8 mouse cellular contexts compared by ENCODE assay signal in the genomic region with DNA sequence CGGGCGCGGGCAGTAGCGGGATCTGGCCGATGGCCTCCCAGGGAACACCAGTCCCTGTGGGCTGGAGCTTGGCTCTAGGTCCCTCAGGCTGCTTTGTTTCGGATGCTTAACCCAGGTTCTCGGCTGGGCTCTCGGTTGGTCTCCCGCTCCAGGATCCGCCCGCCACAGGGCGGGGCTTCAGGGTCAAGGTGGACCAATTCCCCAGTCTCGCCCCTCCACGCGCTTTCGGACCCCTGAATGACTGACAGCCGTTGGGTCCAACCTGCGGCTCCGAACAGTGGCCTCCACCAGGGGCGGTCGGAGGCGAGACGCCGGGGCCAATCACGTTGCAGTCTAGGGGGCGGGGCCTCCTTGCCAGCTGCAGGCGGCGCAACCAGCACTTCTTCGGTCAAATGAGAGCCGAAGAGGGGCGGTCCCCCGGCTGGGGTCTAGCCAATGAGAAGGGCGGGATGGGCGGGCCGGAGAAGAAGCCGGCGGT. TPM values are rescaled to one million over a fixed set of nuclear protein-coding genes. Genes with fewer than 3 reads are reported as not detected.
A peak's percentile ranks its signal among the peaks of the same experiment; 100 is the strongest.
DNase-seq lines count a peak whose midpoint lies in the region; ATAC-seq lines count a peak whose summit lies in the region.

No protein-coding gene starts in this region.

- DNase-seq in adrenal gland, adult 18-20 months (ENCODE audit: low spot score in 2 of 2), result peak; percentile 97
- peak; percentile 100 for DNase-seq in embryo, embryonic 11 days
- DNase-seq in gastrocnemius, postnatal 25 days, result peak; percentile 100
- peak; percentile 98 for DNase-seq in intestine, embryonic 14.5 days (ENCODE audit: low spot score)
- peak; percentile 99 for DNase-seq in left cerebral cortex, postnatal 14 days (ENCODE audit: low spot score in 2 of 2)
- DNase-seq in mesoderm, embryonic 11.5 days (ENCODE audit: low read depth, low spot score), result peak; percentile 99
- DNase-seq in right cerebral cortex, postnatal 36 days (ENCODE audit: low spot score in 2 of 2), result peak; percentile 100
- DNase-seq in yolk sac, embryonic 10.5 days (ENCODE audit: low spot score), result peak; percentile 99

- H3K9me3 ChIP-seq in intestine, embryonic 14.5 days (ENCODE audit: control insufficient read depth, low read length), result no peaks in the 10 kb centered on the region

- peaks cover 11% of the 10 kb centered on the region for H3K4me1 ChIP-seq in intestine, embryonic 14.5 days (replicated peaks; ENCODE audit: control insufficient read depth, insufficient read depth, low read length)

- H3K27ac ChIP-seq in intestine, embryonic 14.5 days (ENCODE audit: low read depth), result peak overlapping the region; percentile 90

- peak overlapping the region; percentile 66 for H3K9ac ChIP-seq in intestine, embryonic 14.5 days (ENCODE audit: low read length)

- intact Hi-C loops in left cerebral cortex, postnatal 14 days (cut with DNase I), result loop anchor here (5.0 kb wide), 2 partner anchors 47 to 152 kb away; no protein-coding TSS in a partner anchor

- peak overlapping the region; percentile 79 for H3K4me3 ChIP-seq in intestine, embryonic 14.5 days (ENCODE audit: low read depth, low read length)

- H3K36me3 ChIP-seq in intestine, embryonic 14.5 days (ENCODE audit: control insufficient read depth, insufficient read depth, low read length), result no peaks in the 10 kb centered on the region

- ATAC-seq in intestine, embryonic 14.5 days (replicated peaks; ENCODE audit: low FRiP score, low TSS enrichment, low read depth), result peak; percentile 98

- peak overlapping the region; percentile 89 for H3K4me2 ChIP-seq in intestine, embryonic 14.5 days (ENCODE audit: low read length)

- H3K27me3 ChIP-seq in intestine, embryonic 14.5 days (replicated peaks; ENCODE audit: control insufficient read depth, insufficient read depth, low read length), result no peaks in the 10 kb centered on the region

- WGBS in intestine, embryonic 14.5 days, result under 1% methylated on average over 37 of the region's 37 CpGs

RNA-seq across cellular contexts. Expression of a gene that starts 9.8 kb away (rescaled TPM):
- 10 to 100 TPM; 26.9 to 50.3 TPM for total RNA-seq in adrenal gland, adult 18-20 months (2021)
- total RNA-seq in gastrocnemius, postnatal 25 days (2021), result 1 to 10 TPM; 8.1 to 9.0 TPM
- polyA plus RNA-seq in intestine, embryonic 14.5 days (2014; fragmentation: Nextera tagmentation; extraction: Ambion mirVana), result 28.3 and 30.3 TPM in 2 replicates
- 100 to 1,000 TPM; 120 to 125 TPM for total RNA-seq in left cerebral cortex, postnatal 14 days (2021)

Comparison
In these comparisons a context has a peak if more than half of its experiments do, and no peak if none do; other contexts are left out.
1. Peak in every context shown above with its lines: DNase-seq, ATAC-seq, H3K4me3 ChIP-seq and H3K27ac ChIP-seq.